8 mouse cellular contexts compared by ENCODE assay signal in the genomic region with DNA sequence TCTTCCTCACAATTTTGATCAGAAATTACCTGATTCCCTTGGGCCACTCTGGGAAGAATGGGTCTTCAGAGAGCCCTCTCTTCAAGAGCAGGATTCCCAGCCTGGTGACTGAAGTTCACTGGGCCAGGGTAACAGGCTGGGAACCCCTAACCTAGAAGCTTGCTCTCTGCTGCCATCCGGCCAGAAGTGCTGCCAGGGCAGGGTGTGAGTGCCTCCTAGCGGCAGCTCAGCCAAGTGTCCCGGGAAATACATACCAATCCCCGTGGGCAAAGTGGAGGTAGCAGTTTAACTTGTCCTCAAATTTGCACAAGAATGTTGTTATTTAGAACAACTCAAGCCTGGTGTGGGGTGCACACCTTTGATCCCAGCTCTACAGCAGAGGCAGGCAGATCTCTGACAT. TPM values are rescaled to one million over a fixed set of nuclear protein-coding genes. Genes with fewer than 3 reads are reported as not detected.
A peak's percentile ranks its signal among the peaks of the same experiment; 100 is the strongest.
DNase-seq lines count a peak whose midpoint lies in the region; ATAC-seq and TF ChIP-seq lines count a peak whose summit lies in the region.

No protein-coding gene starts in this region.

- no peaks in the 10 kb centered on the region for H3K79me3 ChIP-seq in C2C12 (ENCODE audit: low read depth)

- no peak overlapping the region for H3K4me3 ChIP-seq in C2C12 (ENCODE audit: insufficient read depth, poor library complexity, severe bottlenecking)
- no peak overlapping the region for H3K4me3 ChIP-seq in lung, embryonic 14.5 days (ENCODE audit: low read depth, low read length)

- H3K36me3 ChIP-seq in C2C12 (ENCODE audit: control insufficient read depth, insufficient read depth): no peaks in the 10 kb centered on the region
- H3K36me3 ChIP-seq in lung, embryonic 14.5 days (ENCODE audit: insufficient read depth): no peaks in the 10 kb centered on the region

- DNase-seq in ES-CJ7 (ENCODE audit: low read depth, low spot score): peak; percentile 87
- DNase-seq in c-Kit-positive CD71-positive TER-119-positive erythroid progenitor cells, embryonic 14.5 days (ENCODE audit: low spot score): peak; percentile 65
- peak; percentile 74 for DNase-seq in gastrocnemius, postnatal 10 days
- peak; percentile 81 for DNase-seq in kidney, postnatal 14 days
- DNase-seq in lung, embryonic 14.5 days: peak; percentile 88
- peak; percentile 45 for DNase-seq in skeletal muscle tissue, adult 2 months (ENCODE audit: low read depth, low spot score)

- no peak overlapping the region for H3K4me2 ChIP-seq in lung, embryonic 14.5 days

- 1% methylated on average over 4 of the region's 4 CpGs for WGBS in lung, embryonic 14.5 days

- no peak overlapping the region for H3K9ac ChIP-seq in lung, embryonic 14.5 days

- H3ac ChIP-seq in C2C12 (ENCODE audit: control insufficient read depth, insufficient read length, low read depth): no peak overlapping the region

- H3K79me2 ChIP-seq in C2C12 (ENCODE audit: control insufficient read depth, insufficient read depth): no peaks in the 10 kb centered on the region

- no peaks in the 10 kb centered on the region for H3K9me3 ChIP-seq in lung, embryonic 14.5 days (ENCODE audit: low read depth, low read length)

- H3K27ac ChIP-seq in lung, embryonic 14.5 days (ENCODE audit: low read depth): no peak overlapping the region

- peak; percentile 93 for TF ChIP-seq CTCF in C2C12 (IDR thresholded peaks at IDR 0.05; ENCODE audit: control insufficient read depth, insufficient read depth, insufficient read length)
- peak; percentile 96 for TF ChIP-seq CTCF in lung, embryonic 14.5 days (IDR thresholded peaks at IDR 0.05; ENCODE audit: low read depth)

- 0 out of 2 replicates have a peak, but pooled peaks have one; percentile 54 for ATAC-seq in lung, embryonic 14.5 days (ENCODE audit: insufficient read depth)
- ATAC-seq in activated CD4-positive, CD25-positive, alpha-beta regulatory T cell, adult 4 months: no peak

- H3K4me1 ChIP-seq in lung, embryonic 14.5 days (ENCODE audit: insufficient read depth): 0 out of 2 replicates have a peak, but pooled peaks cover 2% of the 10 kb centered on the region

- no peaks in the 10 kb centered on the region for H3K27me3 ChIP-seq in C2C12 (ENCODE audit: control insufficient read depth, insufficient read depth, insufficient read length)
- H3K27me3 ChIP-seq in lung, embryonic 14.5 days (ENCODE audit: insufficient read depth, low read length): no peaks in the 10 kb centered on the region

TF ChIP-seq in C2C12, 6 proteins besides CTCF, POLR2A, EP300 and RAD21:
- TF ChIP-seq MYOG (IDR thresholded peaks at IDR 0.05; ENCODE audit: control insufficient read depth, extremely low read depth, insufficient read length): no peak
- TF ChIP-seq USF1 (IDR thresholded peaks at IDR 0.05; ENCODE audit: low read depth): no peak
- no peak for TF ChIP-seq MAX (IDR thresholded peaks at IDR 0.05)
- TF ChIP-seq MYOD1 (IDR thresholded peaks at IDR 0.05; ENCODE audit: control insufficient read depth, insufficient read length, low read depth): no peak
- no peak for TF ChIP-seq FOSL1 (IDR thresholded peaks at IDR 0.05; ENCODE audit: insufficient read depth, low read length, poor library complexity, severe bottlenecking)
- no peak for TF ChIP-seq CEBPB (IDR thresholded peaks at IDR 0.05; ENCODE audit: low read depth)
TF ChIP-seq in C2C12: peak in this region for 0.

RNA-seq across cellular contexts. Expression of gene Lctl, which starts 16.5 kb away (rescaled TPM):
- 0.04 TPM for polyA plus RNA-seq in C2C12 (2012; fragmentation: generic; extraction: Trizol)
- total RNA-seq in gastrocnemius, postnatal 10 days (2021): under 1 TPM; 0.66 to 0.68 TPM
- 0.13 TPM in 1 of 2 replicates, not detected in the other for polyA plus RNA-seq in lung, embryonic 14.5 days (2014; fragmentation: Nextera tagmentation; extraction: Ambion mirVana)
- not detected for polyA plus RNA-seq in activated CD4-positive, CD25-positive, alpha-beta regulatory T cell, adult 4 months (2017; shearing (Covaris generic))
